Mouse (Mus musculus) CD8-positive naive resting alpha-beta T cell, adult 2 months (primary cell): Measurements from ENCODE around the gene Crip1.
"Not testable (repeated sequence)": the region's sequence is repeated elsewhere in the genome, so short reads cannot be mapped to it uniquely, and the experiment has no call there.

Experiments
- DNase-seq, 2 experiments: peaks; one replicate each; pipeline ENCODE4 v3.0.0; 2022; ENCODE audit warnings: low read depth in 2 of 2, low spot score in 2 of 2

Gene Crip1

GRCm38 (mm10) chr12:113176960-113177725 lies 31.0 kb downstream of the Crip1 start:
- DNase-seq = no peak

DNA sequence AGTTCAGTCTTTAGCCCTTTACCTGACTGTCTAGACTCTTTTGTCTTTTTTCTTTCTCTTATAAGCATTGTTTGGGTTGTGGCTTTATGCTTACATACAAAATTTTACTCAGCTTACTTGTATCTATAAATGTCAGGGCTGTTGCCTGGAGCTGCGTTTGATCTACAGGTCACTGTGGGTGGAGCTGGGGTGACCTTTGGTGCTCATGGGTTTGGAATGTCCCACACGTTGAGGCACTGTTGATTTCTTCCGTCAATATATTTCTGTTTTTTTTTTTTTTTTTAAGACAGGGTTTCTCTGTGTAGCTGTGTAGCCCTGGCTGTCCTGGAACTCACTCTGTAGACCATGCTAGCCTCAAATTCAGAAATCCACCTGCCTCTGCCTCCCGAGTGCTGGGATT lies 34.9 kb downstream of the Crip1 start:
- no peak for DNase-seq

DNA sequence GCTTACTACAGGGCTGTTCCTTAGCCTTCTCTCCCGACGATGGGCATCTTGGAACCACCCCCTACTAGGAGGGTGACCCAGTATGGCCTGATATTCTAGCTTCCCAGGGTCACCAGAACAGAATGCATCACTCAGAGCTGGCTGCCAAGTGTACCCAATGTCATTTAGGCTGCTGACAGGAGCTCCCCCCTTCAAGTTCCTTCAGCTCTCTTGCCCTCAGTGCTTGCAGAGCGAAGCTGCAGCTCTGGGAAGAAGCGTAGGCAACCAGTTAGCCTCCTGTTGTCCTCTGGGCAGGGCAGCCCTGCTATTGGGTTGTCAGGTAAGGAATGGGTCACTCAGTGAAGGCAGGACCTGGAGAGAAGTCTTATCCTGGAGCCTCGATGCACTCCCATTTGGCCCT lies 38.8 kb downstream of the Crip1 start:
- DNase-seq = no peak

DNA sequence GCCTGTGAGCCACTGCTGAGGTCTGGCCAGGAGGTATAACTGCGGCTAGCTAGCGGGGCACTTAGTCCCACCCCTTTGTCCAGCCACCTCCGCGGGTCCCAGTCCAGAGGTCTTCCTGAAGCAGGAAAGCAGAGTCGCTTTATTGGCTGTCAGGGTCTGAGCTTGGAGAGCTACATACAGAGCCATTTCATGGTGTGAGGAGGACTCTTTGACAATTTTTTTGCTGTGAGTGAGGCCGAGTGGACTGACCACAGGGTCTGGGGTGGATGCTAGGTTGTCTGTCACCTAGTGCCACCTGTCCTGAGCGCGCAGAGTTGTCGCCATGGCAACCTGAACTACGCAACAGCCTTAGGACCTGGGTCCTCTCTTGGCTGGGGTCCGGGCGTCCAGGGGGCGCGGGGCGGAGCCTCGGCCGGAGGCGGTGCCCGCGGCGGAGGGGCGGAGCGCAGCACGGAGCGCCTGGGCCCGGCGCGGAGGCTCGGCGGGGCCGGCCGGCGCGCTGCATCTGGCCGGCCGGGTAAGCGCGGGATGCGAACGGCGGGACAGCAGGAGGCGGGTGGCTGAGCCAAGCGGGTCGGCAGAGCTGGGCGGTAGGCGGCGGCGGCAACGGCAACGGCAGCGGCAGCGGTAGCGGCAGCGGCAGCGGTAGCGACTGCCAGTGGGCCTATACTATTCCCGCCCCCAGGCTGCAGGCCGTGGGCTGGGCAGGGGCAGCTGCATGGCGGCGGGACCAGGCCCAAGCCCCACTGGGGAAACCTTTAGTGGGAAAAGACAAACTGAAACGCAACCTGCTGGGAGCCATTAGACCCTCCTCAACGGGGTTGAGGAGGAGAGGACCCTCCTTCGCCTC lies 39.6 kb downstream of the Crip1 start, which contains the start of gene Tmem121:
Gene Tmem121, plus strand, starts transcription at position 489 of the 850 bp plus-strand sequence.
- DNase-seq = no peak

DNA sequence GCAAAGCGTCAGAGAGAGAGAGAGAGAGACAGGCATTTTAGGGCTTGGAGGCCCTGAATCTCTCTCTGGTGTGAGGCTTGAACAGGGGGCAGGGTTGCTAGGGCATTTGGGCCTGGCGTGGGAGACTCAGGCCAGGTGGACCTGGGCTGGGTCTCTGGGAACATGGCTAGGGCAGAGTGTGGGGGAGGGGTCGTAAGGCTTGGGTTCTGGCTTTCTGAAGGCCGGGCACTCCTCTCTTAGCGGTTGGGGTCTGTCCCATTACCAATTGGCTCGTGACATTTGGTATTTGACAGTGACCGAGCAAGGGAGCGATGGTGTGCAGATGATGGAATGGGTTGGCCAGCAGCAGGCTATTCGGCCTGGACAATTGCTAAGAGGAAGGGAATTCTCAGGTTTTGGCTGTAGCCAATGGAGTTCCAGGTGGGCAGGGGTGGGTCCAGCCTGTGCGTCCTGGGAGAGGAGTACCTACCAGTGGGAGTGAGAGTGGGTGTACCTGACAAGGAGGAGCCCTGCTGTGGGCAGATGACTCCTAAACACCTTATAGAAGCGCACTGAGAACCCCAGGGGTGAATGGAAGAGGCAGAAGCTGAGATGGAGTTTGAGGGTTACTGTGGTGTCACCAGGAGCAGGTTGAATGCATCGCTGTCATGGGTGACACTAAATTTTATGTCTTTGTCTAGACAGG lies 40.4 kb downstream of the Crip1 start:
- no peak for DNase-seq

GRCm38 (mm10) chr12:113187011-113187375 lies 40.9 kb downstream of the Crip1 start:
- no peak for DNase-seq

- peak; percentile 71 to 81 for DNase-seq
These were observed 41.6 kb downstream of the Crip1 start for GRCm38 (mm10) chr12:113187584-113188295.

DNA sequence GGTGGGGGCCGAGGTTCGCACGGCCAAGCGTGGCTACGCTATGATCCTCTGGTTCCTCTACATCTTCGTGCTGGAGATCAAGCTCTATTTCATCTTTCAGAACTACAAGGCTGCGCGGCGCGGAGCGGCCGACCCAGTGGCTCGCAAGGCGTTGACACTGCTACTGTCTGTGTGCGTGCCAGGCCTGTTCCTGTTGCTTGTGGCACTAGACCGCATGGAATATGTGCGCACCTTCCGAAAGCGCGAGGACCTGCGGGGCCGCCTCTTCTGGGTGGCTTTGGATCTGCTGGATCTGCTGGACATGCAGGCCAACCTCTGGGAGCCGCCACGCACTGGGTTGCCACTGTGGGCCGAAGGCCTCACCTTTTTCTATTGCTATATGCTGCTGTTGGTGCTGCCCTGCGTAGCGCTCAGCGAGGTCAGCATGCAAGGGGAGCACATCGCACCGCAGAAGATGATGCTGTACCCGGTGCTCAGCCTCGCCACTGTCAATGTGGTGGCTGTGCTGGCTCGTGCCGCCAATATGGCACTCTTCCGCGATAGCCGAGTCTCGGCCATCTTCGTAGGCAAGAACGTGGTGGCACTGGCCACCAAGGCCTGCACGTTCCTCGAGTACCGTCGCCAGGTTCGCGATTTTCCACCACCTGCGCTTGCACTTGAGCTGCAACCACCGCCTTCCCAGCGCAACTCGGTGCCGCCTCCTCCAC lies 42.4 kb downstream of the Crip1 start:
- no peak for DNase-seq

- no peak for DNase-seq
These were observed 47.3 kb downstream of the Crip1 start for GRCm38 (mm10) chr12:113193423-113193822.

DNA sequence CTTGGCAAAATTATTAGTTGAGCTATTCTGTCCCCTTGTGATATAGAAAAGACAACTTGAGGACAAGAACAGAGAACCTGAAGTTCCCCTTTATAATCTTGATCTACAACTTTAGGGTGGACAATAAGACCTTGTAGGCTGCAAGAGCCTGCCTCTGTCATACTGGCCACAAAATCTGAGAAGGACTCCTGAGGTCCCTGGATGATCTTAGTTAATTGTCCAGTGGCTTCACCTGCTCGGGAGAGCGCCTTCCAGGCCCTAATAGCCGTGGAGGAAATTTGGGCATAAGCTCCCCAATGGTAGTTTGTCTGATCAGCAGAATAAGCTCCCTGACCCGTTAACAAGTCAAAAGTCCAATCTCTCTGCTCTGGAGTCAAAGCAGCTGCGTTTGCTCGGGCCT lies 53.0 kb downstream of the Crip1 start:
- DNase-seq = not testable (repeated sequence)

DNA sequence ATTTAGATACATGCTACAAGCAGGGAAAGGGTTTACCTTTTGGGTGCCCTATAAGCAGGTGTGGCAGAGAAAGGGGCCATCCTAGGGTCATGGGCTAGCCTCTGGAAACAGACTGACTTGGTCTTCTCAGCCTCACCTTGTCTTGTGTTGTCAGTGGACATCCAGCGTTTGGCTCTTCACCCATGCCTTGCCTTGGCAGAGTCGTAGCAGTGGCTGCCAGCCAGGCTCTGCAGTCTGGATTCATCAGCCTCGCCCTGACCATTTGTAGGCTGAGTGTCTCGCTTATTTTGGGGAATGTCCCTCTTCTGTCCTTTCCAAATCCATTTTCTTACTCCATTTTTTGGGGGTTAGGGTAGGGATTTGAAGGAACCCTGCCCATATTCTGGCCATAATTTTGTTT lies 55.2 kb downstream of the Crip1 start:
- no peak for DNase-seq

- no peak for DNase-seq
These were observed 55.9 kb downstream of the Crip1 start for GRCm38 (mm10) chr12:113202008-113202407.
